Mouse (Mus musculus) midbrain, postnatal 0 days (tissue): ENCODE results near the gene 1810010H24Rik. TPM values are rescaled to one million over a fixed set of nuclear protein-coding genes. Genes with fewer than 3 reads are reported as not detected.

Source experiments
- ATAC-seq: fragments of 200-750 bp; cut with Nextera tagmentation; 2 replicates; pipeline ENCODE4 v1.8.0; 2017; ENCODE audit warnings: moderate number of reproducible peaks, mild to moderate bottlenecking, moderate TSS enrichment, moderate library complexity; ENCODE audit not compliant: low FRiP score
- DNase-seq: peaks from one replicate; pipeline ENCODE4 v3.0.0-alpha.2; 2015; ENCODE audit warnings: low spot score
- H3K27ac ChIP-seq: fragments of 300-500 bp; sonication (generic); 2 replicates; pipeline ENCODE4 v1.5.1; 2014; ENCODE audit warnings: low read depth, mild to moderate bottlenecking, low read length, mixed read lengths
- H3K27me3 ChIP-seq: fragments of 300-500 bp; sonication (generic); 2 replicates; pipeline ENCODE4 v1.6.1; 2014; ENCODE audit warnings: low read length, control low read depth, mixed read lengths; ENCODE audit not compliant: insufficient read depth
- H3K36me3 ChIP-seq: fragments of 300-500 bp; sonication (generic); 2 replicates; pipeline ENCODE4 v1.6.1; 2014; ENCODE audit warnings: low read length, control low read depth, mixed read lengths; ENCODE audit not compliant: insufficient read depth
- H3K4me1 ChIP-seq: fragments of 300-500 bp; sonication (generic); 2 replicates; pipeline ENCODE4 v1.6.1; 2014; ENCODE audit warnings: mild to moderate bottlenecking, control low read depth, antibody characterized with exemption, low read length, mixed read lengths; ENCODE audit not compliant: insufficient read depth
- H3K4me2 ChIP-seq: fragments of 300-500 bp; sonication (generic); 2 replicates; pipeline ENCODE4 v1.6.1; 2014; ENCODE audit warnings: low read depth, mild to moderate bottlenecking, low read length, mixed read lengths; ENCODE audit not compliant: poor library complexity, severe bottlenecking
- H3K4me3 ChIP-seq: fragments of 300-500 bp; sonication (generic); 2 replicates; pipeline ENCODE4 v1.5.1; 2014; ENCODE audit warnings: low read depth, mild to moderate bottlenecking, low read length, moderate library complexity
- H3K9ac ChIP-seq: fragments of 300-500 bp; sonication (generic); replicated peaks from 2 replicates; pipeline ENCODE4 v1.6.1; 2014; ENCODE audit warnings: mild to moderate bottlenecking, low read length, moderate library complexity, mixed read lengths; ENCODE audit not compliant: poor library complexity, severe bottlenecking
- H3K9me3 ChIP-seq: fragments of 300-500 bp; sonication (generic); 2 replicates; pipeline ENCODE4 v1.6.1; 2016; ENCODE audit warnings: low read length, control low read depth
- CTCF ChIP-seq: IDR thresholded peaks from 2 replicates; pipeline ENCODE4 v1.5.1; 2016; ENCODE audit warnings: antibody characterized with exemption, mild to moderate bottlenecking
- WGBS: fragments of 180-500 bp; shearing (Covaris S2); extraction: QIAGEN DNeasy Blood & Tissue Kit; methylation state at CpG from one replicate; pipeline ENCODE4 v1.1.7; 2014; 5-methylcytosine and 5-hydroxymethylcytosine counted together
- polyA plus RNA-seq: library from polyadenylated mRNA; unstranded; fragments of >200 nt; fragmentation: Nextera tagmentation; extraction: Ambion mirVana; gene quantifications from 2 replicates; pipeline ENCODE4 v1.2.1, GENCODE M21; 2015
- total RNA-seq: library from RNA; depleted of rRNA; stranded (reverse); fragments of >200 nt; gene quantifications from 2 replicates; pipeline ENCODE4 v1.2.3, GENCODE M21; 2014

1810010H24Rik gene
- total and polyA plus RNA-seq, 2 experiments from 2014 or later = 10.9 to 11.0 TPM

DNA sequence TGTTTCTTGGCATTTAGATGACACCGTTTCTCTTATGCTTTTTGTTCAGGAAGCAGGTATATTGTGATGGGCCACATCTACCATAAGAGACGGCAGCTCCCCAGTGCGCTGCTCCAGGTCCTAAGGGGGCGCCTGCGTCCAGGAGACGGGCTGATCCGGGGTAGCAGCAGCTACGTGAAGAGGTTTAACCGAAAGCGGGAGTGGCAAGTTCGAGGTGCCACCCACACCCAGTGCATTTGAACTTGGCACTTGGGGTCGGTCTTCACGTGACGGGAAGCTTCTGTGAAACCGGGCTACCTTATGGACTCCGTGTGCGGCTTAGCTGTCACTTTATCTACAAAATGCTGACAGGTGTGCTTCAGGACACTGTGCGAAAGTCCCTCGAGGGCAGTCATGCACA is 4.1 kb downstream of the 1810010H24Rik start:
- Histone ChIP-seq H3K27me3 (no peaks in the 10 kb centered on the region), H3K9me3 (no peaks in the 10 kb centered on the region), H3K4me2 (no peak overlapping the region), H3K27ac (no peak overlapping the region), H3K4me1 (0 out of 2 replicates have a peak, but pooled peaks cover 8% of the 10 kb centered on the region), H3K4me3 (no peak overlapping the region), H3K36me3 (no peaks in the 10 kb centered on the region), H3K9ac (no peak overlapping the region)
- no peak for TF ChIP-seq CTCF
- DNase-seq = no peak
- 53% methylated on average over 19 of the region's 19 CpGs for WGBS
- no peak for ATAC-seq

DNA sequence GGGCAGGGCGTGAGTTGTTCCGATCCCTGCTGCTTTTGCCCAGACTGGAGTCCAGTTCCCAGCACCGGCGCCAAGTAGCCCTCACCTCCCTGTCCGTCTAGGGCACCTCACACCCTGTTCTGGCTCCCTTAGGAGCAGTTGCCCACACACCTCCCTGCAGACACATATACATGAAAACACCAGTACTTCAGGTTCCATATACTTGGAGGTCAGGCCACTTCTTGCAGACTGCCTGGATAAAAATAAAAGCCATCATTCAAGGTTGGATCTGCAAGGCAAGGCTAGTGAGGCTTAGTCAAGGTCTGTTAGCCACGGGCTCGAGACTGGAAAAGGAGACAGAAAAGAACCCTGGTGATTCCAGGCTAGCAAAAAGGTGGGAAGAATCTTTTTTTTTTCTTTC is 6.2 kb downstream of the 1810010H24Rik start:
- H3K4me2 ChIP-seq = no peak overlapping the region
- H3K27me3 ChIP-seq = no peaks in the 10 kb centered on the region
- H3K4me1 ChIP-seq = 0 out of 2 replicates have a peak, but pooled peaks cover 2% of the 10 kb centered on the region
- no peak for DNase-seq
- no peak for TF ChIP-seq CTCF
- H3K4me3 ChIP-seq = no peak overlapping the region
- H3K36me3 ChIP-seq = peaks cover 4% of the 10 kb centered on the region; the same call in 1 of the 2 replicates
- no peak for ATAC-seq
- 23% methylated on average over 7 of the region's 7 CpGs for WGBS
- no peak overlapping the region for H3K27ac ChIP-seq
- no peaks in the 10 kb centered on the region for H3K9me3 ChIP-seq
- no peak overlapping the region for H3K9ac ChIP-seq

DNA sequence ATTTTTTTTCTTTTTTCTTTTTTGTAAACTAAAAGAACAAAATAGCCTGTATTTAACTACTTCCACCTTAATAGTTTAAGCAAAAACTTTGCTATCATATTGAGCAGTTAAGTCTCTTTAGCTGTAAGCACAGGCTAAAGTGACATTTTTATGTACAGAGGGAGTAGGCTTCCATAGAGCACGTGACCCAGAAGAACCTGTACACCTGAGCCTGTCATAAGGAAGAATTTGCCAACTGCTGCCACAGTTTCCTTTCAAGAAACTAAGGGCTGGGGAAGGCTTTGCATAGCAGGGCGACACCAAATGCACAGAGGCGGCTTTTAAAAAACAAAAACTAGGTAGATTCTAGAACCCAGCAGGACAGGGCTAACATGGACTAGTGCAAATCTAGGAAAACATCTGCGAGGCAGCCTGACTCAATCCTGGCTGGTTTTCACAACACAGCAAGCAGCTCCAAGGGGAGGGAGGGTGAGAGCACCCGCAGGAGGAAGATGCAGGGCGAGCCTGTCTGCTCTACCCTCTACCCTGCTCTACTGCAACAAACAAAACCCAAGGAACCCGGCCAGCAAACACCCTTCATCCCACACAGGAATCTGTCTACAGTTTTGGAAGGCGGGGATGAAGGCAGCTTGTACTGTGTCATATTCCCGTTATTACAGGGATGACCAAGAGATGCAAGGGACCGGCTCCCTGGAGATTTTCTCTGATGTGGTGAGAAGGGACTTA is 8.8 kb downstream of the 1810010H24Rik start:
- ATAC-seq = no peak
- no peak overlapping the region for H3K27ac ChIP-seq
- WGBS = 86% methylated on average over 10 of the region's 10 CpGs

DNA sequence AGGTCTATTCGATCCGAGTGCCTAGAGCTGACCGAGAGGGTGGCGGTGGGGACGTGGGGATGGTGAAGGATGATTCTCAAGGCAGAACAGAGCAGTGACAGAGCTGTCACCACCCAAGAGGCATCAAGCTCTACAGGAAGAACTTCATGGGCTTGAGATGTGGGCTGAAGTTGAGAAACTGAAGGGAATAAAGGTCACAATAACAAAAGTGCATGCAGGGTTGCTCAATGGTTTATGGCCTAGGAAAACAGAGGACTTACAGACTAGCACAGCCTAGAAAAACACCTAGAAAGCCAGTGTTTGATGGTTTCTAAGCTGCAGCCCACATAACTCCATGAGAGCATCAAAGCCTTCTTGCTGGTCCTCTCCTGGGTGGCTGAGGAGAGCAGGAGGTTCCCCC is 13.9 kb downstream of the 1810010H24Rik start:
- no peak overlapping the region for H3K9ac ChIP-seq
- H3K9me3 ChIP-seq = no peaks in the 10 kb centered on the region
- no peak for TF ChIP-seq CTCF
- DNase-seq (no peak), ATAC-seq (no peak)
- WGBS = 94% methylated on average over 5 of the region's 5 CpGs
- peaks cover 43% of the 10 kb centered on the region for H3K36me3 ChIP-seq
- no peak overlapping the region for H3K4me3 ChIP-seq
- H3K4me1 ChIP-seq = no peaks in the 10 kb centered on the region
- no peak overlapping the region for H3K4me2 ChIP-seq
- H3K27ac ChIP-seq = no peak overlapping the region
- no peaks in the 10 kb centered on the region for H3K27me3 ChIP-seq

More for the DNA sequence above, 8.8 kb downstream of the 1810010H24Rik start:
- TF ChIP-seq CTCF = no peak
- H3K4me2 ChIP-seq = no peak overlapping the region
- peaks cover 11% of the 10 kb centered on the region for H3K36me3 ChIP-seq
- no peaks in the 10 kb centered on the region for H3K9me3 ChIP-seq
- no peak for DNase-seq
- no peak overlapping the region for H3K4me3 ChIP-seq
- no peaks in the 10 kb centered on the region for H3K27me3 ChIP-seq
- H3K4me1 ChIP-seq = 0 out of 2 replicates have a peak, but pooled peaks cover 2% of the 10 kb centered on the region
- H3K9ac ChIP-seq = no peak overlapping the region

DNA sequence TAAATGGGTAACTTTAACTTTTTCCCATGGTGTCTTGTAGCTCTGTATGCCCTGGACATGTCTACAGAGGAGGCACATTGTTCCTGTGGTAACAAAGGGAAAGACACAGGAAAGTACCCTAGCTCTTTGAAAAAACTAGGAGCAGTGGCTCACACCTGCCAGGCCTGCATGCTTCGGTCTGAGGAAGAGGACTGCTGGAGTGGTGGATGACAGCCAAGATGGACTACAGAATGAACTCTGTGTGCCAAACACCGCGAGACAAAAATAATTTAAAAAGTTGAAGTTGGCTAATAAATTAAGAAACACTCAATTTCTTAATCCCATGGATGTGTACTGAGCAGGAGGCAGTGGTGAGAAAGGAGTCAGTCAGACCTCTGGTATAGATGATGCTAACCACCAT is 15.9 kb downstream of the 1810010H24Rik start:
- H3K4me3 ChIP-seq = no peak overlapping the region
- H3K27ac ChIP-seq = no peak overlapping the region
- no peak for TF ChIP-seq CTCF
- DNase-seq = no peak
- ATAC-seq = no peak
- H3K4me2 ChIP-seq = no peak overlapping the region
- peaks cover 49% of the 10 kb centered on the region for H3K36me3 ChIP-seq
- H3K9ac ChIP-seq = no peak overlapping the region
- WGBS = 89% methylated on average over 3 of the region's 3 CpGs
- H3K4me1 ChIP-seq = no peaks in the 10 kb centered on the region
- H3K9me3 ChIP-seq = no peaks in the 10 kb centered on the region
- H3K27me3 ChIP-seq = no peaks in the 10 kb centered on the region

DNA sequence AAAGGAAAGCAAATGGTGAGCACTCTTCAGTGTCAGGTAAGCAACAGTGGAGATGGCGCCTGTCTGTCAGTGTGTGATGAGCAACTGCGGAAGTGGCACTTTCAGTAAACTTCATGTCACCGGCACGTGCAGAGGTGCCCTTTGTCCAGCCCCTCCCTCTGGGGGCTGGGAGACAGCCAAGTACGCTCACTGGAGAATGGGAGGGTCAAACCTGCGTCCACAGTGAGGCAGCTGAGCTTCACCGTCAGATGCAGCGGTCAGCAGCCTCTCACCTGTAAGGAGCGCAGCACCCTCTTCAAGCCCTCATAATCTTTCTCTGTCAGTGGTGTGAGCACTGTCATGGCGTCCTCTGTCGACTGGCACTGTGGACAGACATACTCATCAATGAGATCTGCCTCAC is 17.9 kb downstream of the 1810010H24Rik start:
- no peak overlapping the region for H3K4me3 ChIP-seq
- no peaks in the 10 kb centered on the region for H3K9me3 ChIP-seq
- no peak for TF ChIP-seq CTCF
- H3K4me1 ChIP-seq = no peaks in the 10 kb centered on the region
- no peak for DNase-seq
- no peak overlapping the region for H3K27ac ChIP-seq
- no peak overlapping the region for H3K9ac ChIP-seq
- H3K4me2 ChIP-seq = no peak overlapping the region
- peaks cover 55% of the 10 kb centered on the region for H3K36me3 ChIP-seq
- H3K27me3 ChIP-seq = no peaks in the 10 kb centered on the region
- no peak for ATAC-seq
- WGBS = 95% methylated on average over 11 of the region's 11 CpGs
